Mouse (Mus musculus) kidney, embryonic 16.5 days (tissue): ENCODE measurements at regions not wholly inside any gene's neighbourhood (a gene's known extent, or its start where the extent isn't known, plus 50 kb on each side); places are given as distances from the start of the nearest gene placed in this dataset.

Experiments
- ATAC-seq: fragments of 200-750 bp; cut with Nextera tagmentation; 2 replicates; pipeline ENCODE4 v1.8.0; 2017; ENCODE audit warnings: moderate TSS enrichment; ENCODE audit not compliant: low FRiP score, low TSS enrichment
- H3K27ac ChIP-seq: fragments of 300-500 bp; sonication (generic); 2 replicates; pipeline ENCODE4 v1.5.1; 2014; ENCODE audit warnings: low read length
- H3K27me3 ChIP-seq: fragments of 300-500 bp; sonication (generic); 2 replicates; pipeline ENCODE4 v1.6.1; 2014; ENCODE audit warnings: low read length, control low read depth, mixed read lengths; ENCODE audit not compliant: insufficient read depth
- H3K36me3 ChIP-seq: fragments of 300-500 bp; sonication (generic); 2 replicates; pipeline ENCODE4 v1.6.1; 2014; ENCODE audit warnings: low read length, control low read depth, mixed read lengths; ENCODE audit not compliant: insufficient read depth
- H3K4me1 ChIP-seq: fragments of 300-500 bp; sonication (generic); 2 replicates; pipeline ENCODE4 v1.6.1; 2014; ENCODE audit warnings: low read length, control low read depth, mixed read lengths; ENCODE audit not compliant: insufficient read depth
- H3K4me2 ChIP-seq: fragments of 300-500 bp; sonication (generic); replicated peaks from 2 replicates; pipeline ENCODE4 v1.6.1; 2014; ENCODE audit warnings: low read depth, low read length
- H3K4me3 ChIP-seq: fragments of 300-500 bp; sonication (generic); 2 replicates; pipeline ENCODE4 v1.5.1; 2014; ENCODE audit warnings: mild to moderate bottlenecking, low read length
- H3K9ac ChIP-seq: fragments of 300-500 bp; sonication (generic); replicated peaks from 2 replicates; pipeline ENCODE4 v1.6.1; 2014; ENCODE audit warnings: low read length
- H3K9me3 ChIP-seq: fragments of 300-500 bp; sonication (generic); 2 replicates; pipeline ENCODE4 v1.6.1; 2016; ENCODE audit warnings: low read length, control low read depth
- WGBS: fragments of 180-500 bp; shearing (Covaris S2); extraction: QIAGEN DNeasy Blood & Tissue Kit; methylation state at CpG from one replicate; pipeline ENCODE4 v1.1.7; 2014; 5-methylcytosine and 5-hydroxymethylcytosine counted together

- Histone ChIP-seq H3K9ac (no peak overlapping the region), H3K4me3 (no peak overlapping the region), H3K4me2 (0 out of 2 replicates have a peak overlapping the region, but pooled peaks have one; percentile 3), H3K9me3 (no peaks in the 10 kb centered on the region), H3K36me3 (no peaks in the 10 kb centered on the region), H3K27ac (peak overlapping the region; percentile 66), H3K4me1 (peaks cover 21% of the 10 kb centered on the region), H3K27me3 (no peaks in the 10 kb centered on the region)
- 41% methylated on average over 12 of the region's 12 CpGs for WGBS
- peak; percentile 83 for ATAC-seq
Measured at GRCm38 (mm10) chr3:56438020-56438747, 254.7 kb upstream of the Nbea start.

GRCm38 (mm10) chr3:56437058-56437457, 253.6 kb upstream of the Nbea start:
- Histone ChIP-seq H3K4me1 (peaks cover 21% of the 10 kb centered on the region), H3K9ac (no peak overlapping the region), H3K9me3 (no peaks in the 10 kb centered on the region), H3K36me3 (no peaks in the 10 kb centered on the region), H3K27ac (peak overlapping the region; percentile 75), H3K27me3 (no peaks in the 10 kb centered on the region), H3K4me2 (no peak overlapping the region), H3K4me3 (no peak overlapping the region)
- peak; percentile 80 for ATAC-seq
- 27% methylated on average over 4 of the region's 4 CpGs for WGBS

GRCm38 (mm10) chr3:56433495-56433894, 250.0 kb upstream of the Nbea start:
- 81% methylated on average over 1 of the region's 1 CpGs for WGBS
- Histone ChIP-seq H3K4me2 (no peak overlapping the region), H3K4me3 (no peak overlapping the region), H3K9ac (no peak overlapping the region), H3K9me3 (no peaks in the 10 kb centered on the region), H3K27ac (no peak overlapping the region), H3K36me3 (no peaks in the 10 kb centered on the region), H3K4me1 (peaks cover 18% of the 10 kb centered on the region), H3K27me3 (no peaks in the 10 kb centered on the region)
- ATAC-seq: no peak

GRCm38 (mm10) chr3:56427201-56427600, 243.7 kb upstream of the Nbea start:
- H3K4me1 ChIP-seq: no peaks in the 10 kb centered on the region

GRCm38 (mm10) chr3:56397851-56398496, 214.5 kb upstream of the Nbea start:
- Histone ChIP-seq H3K36me3 (no peaks in the 10 kb centered on the region), H3K9ac (no peak overlapping the region), H3K27ac (no peak overlapping the region), H3K9me3 (no peaks in the 10 kb centered on the region), H3K27me3 (no peaks in the 10 kb centered on the region), H3K4me3 (no peak overlapping the region), H3K4me2 (no peak overlapping the region), H3K4me1 (no peaks in the 10 kb centered on the region)
- 89% methylated on average over 4 of the region's 4 CpGs for WGBS
- no peak for ATAC-seq

More at GRCm38 (mm10) chr3:56427201-56427600, 243.7 kb upstream of the Nbea start:
- no peaks in the 10 kb centered on the region for H3K27me3 ChIP-seq
- H3K9ac ChIP-seq: no peak overlapping the region
- no peaks in the 10 kb centered on the region for H3K9me3 ChIP-seq
- H3K4me3 ChIP-seq: no peak overlapping the region
- H3K4me2 ChIP-seq: no peak overlapping the region
- no peak for ATAC-seq
- no peaks in the 10 kb centered on the region for H3K36me3 ChIP-seq
- 68% methylated on average over 1 of the region's 1 CpGs for WGBS
- no peak overlapping the region for H3K27ac ChIP-seq

GRCm38 (mm10) chr3:56393134-56393533, 209.6 kb upstream of the Nbea start:
- ATAC-seq: no peak
- WGBS: 74% methylated on average over 5 of the region's 5 CpGs
- no peak overlapping the region for H3K4me2 ChIP-seq
- no peak overlapping the region for H3K27ac ChIP-seq
- H3K9me3 ChIP-seq: no peaks in the 10 kb centered on the region
- H3K36me3 ChIP-seq: no peaks in the 10 kb centered on the region
- H3K27me3 ChIP-seq: no peaks in the 10 kb centered on the region
- no peak overlapping the region for H3K9ac ChIP-seq
- no peak overlapping the region for H3K4me3 ChIP-seq
- no peaks in the 10 kb centered on the region for H3K4me1 ChIP-seq

- no peaks in the 10 kb centered on the region for H3K27me3 ChIP-seq
- no peak overlapping the region for H3K4me2 ChIP-seq
Measured at GRCm38 (mm10) chr3:56380316-56380715, 196.8 kb upstream of the Nbea start.

GRCm38 (mm10) chr3:56379500-56379899, 196.0 kb upstream of the Nbea start:
- Histone ChIP-seq H3K4me2 (no peak overlapping the region), H3K27ac (no peak overlapping the region), H3K9me3 (no peaks in the 10 kb centered on the region), H3K4me1 (no peaks in the 10 kb centered on the region), H3K4me3 (no peak overlapping the region), H3K27me3 (no peaks in the 10 kb centered on the region), H3K36me3 (no peaks in the 10 kb centered on the region), H3K9ac (no peak overlapping the region)
- ATAC-seq: 0 out of 2 replicates have a peak, but pooled peaks have one; percentile 61
- WGBS: 40% methylated on average over 3 of the region's 3 CpGs

More at GRCm38 (mm10) chr3:56380316-56380715, 196.8 kb upstream of the Nbea start:
- Histone ChIP-seq H3K27ac (no peak overlapping the region), H3K36me3 (no peaks in the 10 kb centered on the region), H3K9me3 (no peaks in the 10 kb centered on the region), H3K4me3 (no peak overlapping the region), H3K4me1 (no peaks in the 10 kb centered on the region), H3K9ac (no peak overlapping the region)
- ATAC-seq: 0 out of 2 replicates have a peak, but pooled peaks have one; percentile 39

- Histone ChIP-seq H3K4me1 (no peaks in the 10 kb centered on the region), H3K36me3 (no peaks in the 10 kb centered on the region), H3K9ac (no peak overlapping the region), H3K4me3 (no peak overlapping the region), H3K27me3 (no peaks in the 10 kb centered on the region), H3K27ac (no peak overlapping the region), H3K4me2 (no peak overlapping the region), H3K9me3 (no peaks in the 10 kb centered on the region)
- no peak for ATAC-seq
- 80% methylated on average over 2 of the region's 2 CpGs for WGBS
Measured at GRCm38 (mm10) chr3:56362543-56362942, 179.0 kb upstream of the Nbea start.
